Mouse (Mus musculus) inflammation-experienced regulatory T-cells (primary cell): Measurements from ENCODE around the gene Tbl1x. TPM values are rescaled to one million over a fixed set of nuclear protein-coding genes. Genes with fewer than 3 reads are reported as not detected.

ENCODE experiments used
- polyA plus RNA-seq, 2 experiments: library from polyadenylated mRNA; unstranded; fragments of 100-300 nt; shearing (Covaris generic); gene quantifications; one replicate each; pipeline ENCODE4 v1.2.1; 2017

The Tbl1x gene
- 10 to 100 TPM; 37.3 to 51.9 TPM for polyA plus RNA-seq

DNA sequence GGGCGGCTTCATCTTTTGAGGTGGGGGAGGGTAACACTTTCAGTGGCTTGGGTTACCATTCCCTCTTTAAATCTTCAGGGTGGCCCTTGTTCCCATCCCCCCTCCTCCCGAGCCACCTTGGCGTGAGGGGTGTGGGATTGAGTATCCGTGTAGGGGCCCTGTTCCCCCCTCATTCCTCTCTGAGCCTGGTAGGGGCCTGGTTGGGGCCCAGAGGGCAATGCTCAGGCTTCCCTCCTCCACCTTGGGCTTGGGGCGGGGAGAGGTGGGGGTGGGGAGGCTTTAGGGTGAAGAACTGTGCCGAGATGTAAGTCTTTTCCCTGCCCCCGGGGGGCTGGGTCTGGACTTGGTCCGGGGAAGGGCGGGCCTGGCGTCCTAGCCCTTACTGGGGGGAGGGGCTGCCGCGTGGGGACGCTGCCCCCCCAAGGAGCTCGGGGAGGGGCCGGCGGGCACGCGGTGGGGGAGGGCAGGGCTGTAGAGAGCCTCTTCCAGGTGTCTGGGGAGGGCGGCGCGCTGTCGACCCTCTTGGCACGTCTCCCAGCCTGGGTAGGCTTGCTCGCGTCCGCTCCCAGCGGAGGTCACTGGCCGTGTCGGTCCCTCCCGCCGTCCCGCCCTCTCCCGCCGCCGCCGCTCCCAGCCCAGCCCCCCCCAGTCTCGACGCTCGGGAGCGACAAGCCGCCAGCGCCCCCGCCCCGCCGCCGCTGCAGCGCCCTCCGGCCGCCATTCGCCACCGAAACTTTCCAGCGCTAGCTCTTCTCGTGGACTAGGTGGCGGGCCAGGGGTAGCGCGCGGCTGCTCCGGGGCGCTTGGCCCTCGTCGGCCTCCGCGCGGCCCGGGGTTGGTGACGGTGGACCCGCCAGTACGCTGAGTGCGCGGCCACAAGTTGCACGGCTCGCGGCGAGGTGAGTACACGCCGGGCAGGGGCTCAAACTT is at the start of gene Tbl1x:
TSS of gene Tbl1x (plus strand) at position 643 of the 930 bp plus-strand sequence.

